Mouse (Mus musculus): Measurements from ENCODE around the gene Mtmr4. TPM values are rescaled to one million over a fixed set of nuclear protein-coding genes. Genes with fewer than 3 reads are reported as not detected.

The Mtmr4 gene
- polyA plus RNA-seq, 2 experiments = 29.0 to 33.2 TPM

DNA sequence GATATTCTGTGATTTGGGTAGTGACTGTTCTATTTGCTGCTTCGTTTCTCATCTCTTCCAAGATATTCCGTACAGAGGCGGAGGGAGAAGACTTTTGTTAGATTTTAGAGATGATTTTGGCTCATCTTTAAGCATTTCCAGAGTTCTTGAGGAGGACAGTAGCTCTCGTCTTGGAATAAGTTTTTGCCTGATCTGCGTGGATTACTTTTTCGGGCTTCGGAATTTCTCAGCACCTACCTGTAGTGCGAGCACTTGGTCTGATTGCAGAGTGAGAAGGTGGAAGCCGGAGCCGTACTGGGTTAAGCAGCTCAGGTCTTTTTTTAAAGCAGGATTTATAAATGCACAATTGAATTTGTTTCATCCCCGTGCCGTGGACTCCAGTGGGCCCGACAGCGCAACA lies 70.9 kb downstream of the Mtmr4 start:
- Histone ChIP-seq H3K4me2 (replicated peaks; ENCODE audit: low read depth, low read length, severe bottlenecking) (peak overlapping the region; percentile 56), H3K27ac (replicated peaks; ENCODE audit: low read depth, low read length) (no peak overlapping the region)
- 12% methylated on average over 14 of the region's 14 CpGs for WGBS

DNA sequence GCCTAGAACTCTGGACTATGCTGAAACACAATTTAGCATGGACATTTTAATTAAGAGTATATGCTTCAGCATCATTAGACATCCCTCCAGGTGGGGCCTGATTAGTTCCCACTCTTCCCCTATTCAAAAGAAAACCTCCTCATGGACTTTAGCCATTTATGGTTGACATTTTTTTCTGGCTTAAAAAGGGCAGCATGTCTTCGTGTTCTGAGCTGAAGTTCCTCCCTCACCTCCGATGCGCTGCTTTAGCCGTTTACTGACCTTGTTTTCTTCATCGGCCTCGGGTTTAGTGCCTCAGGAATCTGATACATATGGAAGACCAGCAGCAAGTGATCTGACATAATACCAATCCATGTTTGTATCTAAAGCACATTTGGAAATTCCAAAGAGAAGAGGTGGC lies 72.0 kb downstream of the Mtmr4 start:
- H3K9me3 ChIP-seq (ENCODE audit: control insufficient read depth, low read length) = no peaks in the 10 kb centered on the region
- 59% methylated on average over 6 of the region's 6 CpGs for WGBS
- H3K36me3 ChIP-seq (ENCODE audit: control insufficient read depth, insufficient read depth, low read length) = no peaks in the 10 kb centered on the region
- no peak overlapping the region for H3K9ac ChIP-seq (ENCODE audit: low read depth, low read length, severe bottlenecking)
- no peak for TF ChIP-seq POLR2A (IDR thresholded peaks at IDR 0.05; ENCODE audit: borderline replicate concordance, extremely low read depth, insufficient read depth, insufficient read length)
- H3K4me1 ChIP-seq (ENCODE audit: control insufficient read depth, insufficient read depth, low read length) = no peaks in the 10 kb centered on the region
- peaks cover 6% of the 10 kb centered on the region; the same call in 1 of the 2 replicates for H3K27me3 ChIP-seq (ENCODE audit: control insufficient read depth, insufficient read depth, low read length)
- H3K27ac ChIP-seq (replicated peaks; ENCODE audit: low read depth, low read length) = no peak overlapping the region
- H3K4me2 ChIP-seq (replicated peaks; ENCODE audit: low read depth, low read length, severe bottlenecking) = no peak overlapping the region
- ATAC-seq (ENCODE audit: low FRiP score, low read depth) (no peak), DNase-seq (ENCODE audit: low spot score) (no peak)
- H3K4me3 ChIP-seq (replicated peaks; ENCODE audit: low read length) = peak overlapping the region; percentile 26; the same call in 1 of the 2 replicates

More for the DNA sequence above, 70.9 kb downstream of the Mtmr4 start:
- TF ChIP-seq POLR2A (IDR thresholded peaks at IDR 0.05; ENCODE audit: borderline replicate concordance, extremely low read depth, insufficient read depth, insufficient read length) = no peak
- peak overlapping the region; percentile 38 for H3K4me3 ChIP-seq (replicated peaks; ENCODE audit: low read length)
- no peaks in the 10 kb centered on the region for H3K4me1 ChIP-seq (ENCODE audit: control insufficient read depth, insufficient read depth, low read length)
- DNase-seq (ENCODE audit: low spot score) (no peak), ATAC-seq (ENCODE audit: low FRiP score, low read depth) (no peak)
- no peaks in the 10 kb centered on the region for H3K36me3 ChIP-seq (ENCODE audit: control insufficient read depth, insufficient read depth, low read length)
- H3K27me3 ChIP-seq (ENCODE audit: control insufficient read depth, insufficient read depth, low read length) = peaks cover 6% of the 10 kb centered on the region; the same call in 1 of the 2 replicates
- no peaks in the 10 kb centered on the region for H3K9me3 ChIP-seq (ENCODE audit: control insufficient read depth, low read length)
- H3K9ac ChIP-seq (ENCODE audit: low read depth, low read length, severe bottlenecking) = 0 out of 2 replicates have a peak overlapping the region, but pooled peaks have one; percentile 25

DNA sequence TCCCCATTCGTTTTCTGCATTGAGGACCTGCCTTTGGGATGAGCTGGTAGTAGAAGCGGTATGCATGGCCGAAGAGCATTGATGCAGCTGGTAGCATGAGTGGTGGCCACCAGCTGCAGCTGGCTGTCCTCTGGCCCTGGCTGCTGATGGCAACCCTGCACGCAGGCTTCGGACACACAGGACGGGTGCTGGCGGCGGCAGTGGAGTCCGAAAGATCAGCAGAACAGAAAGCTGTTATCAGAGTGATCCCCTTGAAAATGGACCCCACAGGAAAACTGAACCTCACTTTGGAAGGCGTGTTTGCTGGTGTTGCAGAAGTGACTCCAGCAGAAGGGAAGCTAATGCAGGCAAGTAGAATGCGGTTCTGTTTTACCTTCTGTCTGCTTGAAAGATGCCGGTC lies 72.6 kb downstream of the Mtmr4 start:
- H3K27ac ChIP-seq (replicated peaks; ENCODE audit: low read depth, low read length) = no peak overlapping the region
- DNase-seq (ENCODE audit: low spot score) = no peak
- H3K27me3 ChIP-seq (ENCODE audit: control insufficient read depth, insufficient read depth, low read length) = peaks cover 6% of the 10 kb centered on the region; the same call in 1 of the 2 replicates
- no peaks in the 10 kb centered on the region for H3K4me1 ChIP-seq (ENCODE audit: control insufficient read depth, insufficient read depth, low read length)
- H3K4me2 ChIP-seq (replicated peaks; ENCODE audit: low read depth, low read length, severe bottlenecking) = no peak overlapping the region
- TF ChIP-seq POLR2A (IDR thresholded peaks at IDR 0.05; ENCODE audit: borderline replicate concordance, extremely low read depth, insufficient read depth, insufficient read length) = no peak
- no peaks in the 10 kb centered on the region for H3K9me3 ChIP-seq (ENCODE audit: control insufficient read depth, low read length)
- ATAC-seq (ENCODE audit: low FRiP score, low read depth) = no peak
- 67% methylated on average over 12 of the region's 12 CpGs for WGBS
- peak overlapping the region; percentile 26 for H3K4me3 ChIP-seq (replicated peaks; ENCODE audit: low read length)
- no peak overlapping the region for H3K9ac ChIP-seq (ENCODE audit: low read depth, low read length, severe bottlenecking)
- H3K36me3 ChIP-seq (ENCODE audit: control insufficient read depth, insufficient read depth, low read length) = no peaks in the 10 kb centered on the region

DNA sequence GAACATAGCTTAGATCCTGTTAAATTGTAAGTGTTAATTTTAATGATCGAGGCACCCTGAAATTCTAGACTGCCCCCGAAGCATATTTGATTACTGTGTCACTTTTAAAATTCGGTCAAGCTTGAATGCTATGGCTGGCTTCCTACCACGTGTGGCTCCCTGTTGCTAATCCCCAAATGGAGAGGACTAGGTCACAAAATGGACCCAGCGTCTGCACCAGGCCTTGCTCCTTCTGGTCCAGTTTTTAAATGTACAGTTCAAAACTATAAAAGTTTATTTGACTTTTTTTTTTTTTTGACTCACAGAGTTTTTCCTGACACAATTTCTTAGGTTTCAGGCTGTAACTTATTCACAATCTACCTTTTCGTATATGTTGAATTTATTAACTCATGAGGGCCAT lies 73.3 kb downstream of the Mtmr4 start:
- Histone ChIP-seq H3K4me2 (replicated peaks; ENCODE audit: low read depth, low read length, severe bottlenecking) (no peak overlapping the region), H3K4me1 (ENCODE audit: control insufficient read depth, insufficient read depth, low read length) (no peaks in the 10 kb centered on the region), H3K9ac (ENCODE audit: low read depth, low read length, severe bottlenecking) (no peak overlapping the region), H3K27ac (replicated peaks; ENCODE audit: low read depth, low read length) (no peak overlapping the region), H3K4me3 (replicated peaks; ENCODE audit: low read length) (0 out of 2 replicates have a peak overlapping the region, but pooled peaks have one; percentile 0), H3K9me3 (ENCODE audit: control insufficient read depth, low read length) (no peaks in the 10 kb centered on the region), H3K36me3 (ENCODE audit: control insufficient read depth, insufficient read depth, low read length) (no peaks in the 10 kb centered on the region), H3K27me3 (ENCODE audit: control insufficient read depth, insufficient read depth, low read length) (peaks cover 6% of the 10 kb centered on the region; the same call in 1 of the 2 replicates)
- 50% methylated on average over 6 of the region's 6 CpGs for WGBS
- ATAC-seq (ENCODE audit: low FRiP score, low read depth) = no peak
- no peak for TF ChIP-seq POLR2A (IDR thresholded peaks at IDR 0.05; ENCODE audit: borderline replicate concordance, extremely low read depth, insufficient read depth, insufficient read length)
- no peak for DNase-seq (ENCODE audit: low spot score)

DNA sequence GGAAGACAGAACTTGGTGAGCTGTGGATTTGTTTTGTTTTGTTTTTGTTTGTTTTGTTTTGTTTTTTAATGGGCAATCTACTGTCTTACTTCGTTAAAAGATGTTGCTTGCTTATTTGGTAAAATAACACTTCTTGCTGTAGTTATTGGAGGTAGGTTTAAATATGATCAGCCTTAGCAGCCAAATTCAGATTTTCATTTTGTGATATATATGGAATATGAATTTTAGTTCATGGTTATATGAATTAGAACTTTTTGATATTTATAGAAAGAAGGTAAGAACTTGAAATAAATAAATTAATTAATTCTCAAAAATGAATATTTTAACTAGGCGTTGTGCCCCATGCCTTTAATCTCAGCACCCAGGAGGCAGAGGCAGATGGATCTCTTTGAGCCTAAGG lies 73.7 kb downstream of the Mtmr4 start:
- 71% methylated on average over 2 of the region's 2 CpGs for WGBS
- 0 out of 2 replicates have a peak overlapping the region, but pooled peaks have one; percentile 21 for H3K4me2 ChIP-seq (replicated peaks; ENCODE audit: low read depth, low read length, severe bottlenecking)
- H3K9me3 ChIP-seq (ENCODE audit: control insufficient read depth, low read length) = no peaks in the 10 kb centered on the region
- DNase-seq (ENCODE audit: low spot score) (no peak), ATAC-seq (ENCODE audit: low FRiP score, low read depth) (no peak)
- no peaks in the 10 kb centered on the region for H3K36me3 ChIP-seq (ENCODE audit: control insufficient read depth, insufficient read depth, low read length)
- peaks cover 6% of the 10 kb centered on the region; the same call in 1 of the 2 replicates for H3K27me3 ChIP-seq (ENCODE audit: control insufficient read depth, insufficient read depth, low read length)
- no peaks in the 10 kb centered on the region for H3K4me1 ChIP-seq (ENCODE audit: control insufficient read depth, insufficient read depth, low read length)
- no peak overlapping the region for H3K9ac ChIP-seq (ENCODE audit: low read depth, low read length, severe bottlenecking)
- H3K27ac ChIP-seq (replicated peaks; ENCODE audit: low read depth, low read length) = no peak overlapping the region
- peak overlapping the region; percentile 16 for H3K4me3 ChIP-seq (replicated peaks; ENCODE audit: low read length)
- TF ChIP-seq POLR2A (IDR thresholded peaks at IDR 0.05; ENCODE audit: borderline replicate concordance, extremely low read depth, insufficient read depth, insufficient read length) = no peak

Other genes starting within 250 kb of the Mtmr4 start
- 2.7 and 3.1 TPM in 2 replicates for gene Ppm1e, start 233.1 kb upstream of the Mtmr4 start, polyA plus RNA-seq (2012; rRNA removed)
- gene Ppm1e, start 233.1 kb upstream of the Mtmr4 start, polyA plus RNA-seq (2014; fragmentation: Nextera tagmentation; extraction: Ambion mirVana) = 2.6 and 3.4 TPM in 2 replicates
- 9.8 and 10.0 TPM in 2 replicates for gene Rad51c, start 187.2 kb upstream of the Mtmr4 start, polyA plus RNA-seq (2012; rRNA removed)
- 6.1 and 8.0 TPM in 2 replicates for gene Rad51c, start 187.2 kb upstream of the Mtmr4 start, polyA plus RNA-seq (2014; fragmentation: Nextera tagmentation; extraction: Ambion mirVana)
- 1.3 and 1.5 TPM in 2 replicates for gene Tex14, start 187.1 kb upstream of the Mtmr4 start, polyA plus RNA-seq (2012; rRNA removed)
- 1.6 and 2.0 TPM in 2 replicates for gene Tex14, start 187.1 kb upstream of the Mtmr4 start, polyA plus RNA-seq (2014; fragmentation: Nextera tagmentation; extraction: Ambion mirVana)
- gene Gm11492, start 25.5 kb upstream of the Mtmr4 start, polyA plus RNA-seq (2012; rRNA removed) = not detected in 2 replicates
- gene Gm11492, start 25.5 kb upstream of the Mtmr4 start, polyA plus RNA-seq (2014; fragmentation: Nextera tagmentation; extraction: Ambion mirVana) = not detected in 2 replicates
- gene Sept4, start 23.3 kb upstream of the Mtmr4 start, polyA plus RNA-seq (2012; rRNA removed) = 20.4 and 25.8 TPM in 2 replicates
- gene Sept4, start 23.3 kb upstream of the Mtmr4 start, polyA plus RNA-seq (2014; fragmentation: Nextera tagmentation; extraction: Ambion mirVana) = 20.5 and 25.7 TPM in 2 replicates
- 0.15 and 0.26 TPM in 2 replicates for gene Hsf5, start 25.0 kb downstream of the Mtmr4 start, polyA plus RNA-seq (2012; rRNA removed)
- gene Hsf5, start 25.0 kb downstream of the Mtmr4 start, polyA plus RNA-seq (2014; fragmentation: Nextera tagmentation; extraction: Ambion mirVana) = 0.21 and 0.25 TPM in 2 replicates
- gene Rnf43, start 70.6 kb downstream of the Mtmr4 start, polyA plus RNA-seq (2012; rRNA removed) = 4.7 and 4.9 TPM in 2 replicates
- 6.5 and 9.5 TPM in 2 replicates for gene Rnf43, start 70.6 kb downstream of the Mtmr4 start, polyA plus RNA-seq (2014; fragmentation: Nextera tagmentation; extraction: Ambion mirVana)
- 106 and 121 TPM in 2 replicates for gene Supt4a, start 145.4 kb downstream of the Mtmr4 start, polyA plus RNA-seq (2012; rRNA removed)
- gene Supt4a, start 145.4 kb downstream of the Mtmr4 start, polyA plus RNA-seq (2014; fragmentation: Nextera tagmentation; extraction: Ambion mirVana) = 167 and 181 TPM in 2 replicates
- gene Tspoap1, start 168.4 kb downstream of the Mtmr4 start, polyA plus RNA-seq (2012; rRNA removed) = 6.5 and 7.3 TPM in 2 replicates
- 2.2 and 2.9 TPM in 2 replicates for gene Tspoap1, start 168.4 kb downstream of the Mtmr4 start, polyA plus RNA-seq (2014; fragmentation: Nextera tagmentation; extraction: Ambion mirVana)
- gene Mpo, start 201.4 kb downstream of the Mtmr4 start, polyA plus RNA-seq (2012; rRNA removed) = 1.1 and 3.3 TPM in 2 replicates
- 1.7 TPM in 2 replicates for gene Mpo, start 201.4 kb downstream of the Mtmr4 start, polyA plus RNA-seq (2014; fragmentation: Nextera tagmentation; extraction: Ambion mirVana)
- 0.04 and 0.06 TPM in 2 replicates for gene Lpo, start 236.1 kb downstream of the Mtmr4 start, polyA plus RNA-seq (2012; rRNA removed)
- 0.07 TPM in 1 of 2 replicates, not detected in the other for gene Lpo, start 236.1 kb downstream of the Mtmr4 start, polyA plus RNA-seq (2014; fragmentation: Nextera tagmentation; extraction: Ambion mirVana)